Mouse (Mus musculus) hematopoietic multipotent progenitor cell, adult 10-12 weeks (in vitro differentiated cells): ENCODE measurements around the gene Tnfrsf21. TPM values are rescaled to one million over a fixed set of nuclear protein-coding genes. Genes with fewer than 3 reads are reported as not detected.

Experiments used
- polyA plus RNA-seq: library from polyadenylated mRNA; stranded (reverse); fragments of >175 nt; gene quantifications from 2 replicates; pipeline ENCODE4 v1.2.3, GENCODE M21; 2012; ENCODE audit warnings: low replicate concordance

The Tnfrsf21 gene
- polyA plus RNA-seq, result 25.7 and 44.9 TPM in 2 replicates

GRCm38 (mm10) chr17:43016371-43017331, at the start of gene Tnfrsf21:
Tnfrsf21 (plus strand) TSS chr17:43016555.

Other genes with a start within 250 kb of the Tnfrsf21 start
- gene Cd2ap, start 139.9 kb upstream of the Tnfrsf21 start, polyA plus RNA-seq, result 21.6 and 34.8 TPM in 2 replicates